Mouse (Mus musculus): ENCODE measurements around the gene Mindy4.

The Mindy4 gene

GRCm38 (mm10) chr6:55344291-55345016 lies 141.3 kb downstream of the Mindy4 start:
- no peak for DNase-seq

GRCm38 (mm10) chr6:55345264-55345663 lies 142.1 kb downstream of the Mindy4 start:
- no peak for DNase-seq

GRCm38 (mm10) chr6:55346491-55346890 lies 143.3 kb downstream of the Mindy4 start:
- no peak for DNase-seq

- DNase-seq = no peak
Measured at GRCm38 (mm10) chr6:55347711-55348571, 144.8 kb downstream of the Mindy4 start.

GRCm38 (mm10) chr6:55349231-55349630 lies 146.0 kb downstream of the Mindy4 start:
- no peak for DNase-seq

GRCm38 (mm10) chr6:55350383-55350952 lies 147.3 kb downstream of the Mindy4 start:
- DNase-seq = no peak

- no peak for DNase-seq
Measured at GRCm38 (mm10) chr6:55351712-55352111, 148.5 kb downstream of the Mindy4 start.

GRCm38 (mm10) chr6:55353711-55354445 lies 150.7 kb downstream of the Mindy4 start:
- DNase-seq = no peak

GRCm38 (mm10) chr6:55354456-55355117 lies 151.4 kb downstream of the Mindy4 start:
- no peak for DNase-seq

- DNase-seq = no peak
Measured at GRCm38 (mm10) chr6:55355575-55355974, 152.4 kb downstream of the Mindy4 start.

- DNase-seq = no peak
Measured at GRCm38 (mm10) chr6:55356017-55356703, 153.0 kb downstream of the Mindy4 start.

GRCm38 (mm10) chr6:55356976-55357635 lies 153.9 kb downstream of the Mindy4 start:
- DNase-seq = no peak

- no peak for DNase-seq
Measured at GRCm38 (mm10) chr6:55357636-55358031, 154.5 kb downstream of the Mindy4 start.

- DNase-seq = no peak
Measured at GRCm38 (mm10) chr6:55358731-55359143, 155.6 kb downstream of the Mindy4 start.

- no peak for DNase-seq
Measured at GRCm38 (mm10) chr6:55362663-55363062, 159.5 kb downstream of the Mindy4 start.

- DNase-seq = no peak
Measured at GRCm38 (mm10) chr6:55367126-55367525, 163.9 kb downstream of the Mindy4 start.
